Mouse (Mus musculus) intestine, embryonic 14.5 days (tissue): ENCODE measurements around the gene AY074887. TPM values are rescaled to one million over a fixed set of nuclear protein-coding genes. Genes with fewer than 3 reads are reported as not detected.

Experiments used
- ATAC-seq: fragments of 200-750 bp; cut with Nextera tagmentation; replicated peaks from 2 replicates; pipeline ENCODE4 v1.8.0; 2017; ENCODE audit warnings: low read depth, moderate number of reproducible peaks, moderate TSS enrichment, moderate library complexity; ENCODE audit not compliant: low FRiP score, low TSS enrichment
- DNase-seq: peaks from one replicate; pipeline ENCODE4 v3.0.0-alpha.2; 2018; ENCODE audit warnings: low spot score
- H3K27ac ChIP-seq: fragments of 300-500 bp; sonication (generic); 2 replicates; pipeline ENCODE4 v1.5.1; 2014; ENCODE audit warnings: low read depth, mild to moderate bottlenecking, control low read depth
- H3K27me3 ChIP-seq: fragments of 300-500 bp; sonication (generic); replicated peaks from 2 replicates; pipeline ENCODE4 v1.6.1; 2014; ENCODE audit warnings: low read length, control low read depth; ENCODE audit not compliant: control insufficient read depth, insufficient read depth
- H3K36me3 ChIP-seq: fragments of 300-500 bp; sonication (generic); 2 replicates; pipeline ENCODE4 v1.6.1; 2014; ENCODE audit warnings: low read length, control low read depth; ENCODE audit not compliant: control insufficient read depth, insufficient read depth
- H3K4me1 ChIP-seq: fragments of 300-500 bp; sonication (generic); replicated peaks from 2 replicates; pipeline ENCODE4 v1.6.1; 2014; ENCODE audit warnings: low read length, control low read depth, mixed read lengths; ENCODE audit not compliant: control insufficient read depth, insufficient read depth
- H3K4me2 ChIP-seq: fragments of 300-500 bp; sonication (generic); 2 replicates; pipeline ENCODE4 v1.6.1; 2014; ENCODE audit warnings: low read length
- H3K4me3 ChIP-seq: fragments of 300-500 bp; sonication (generic); 2 replicates; pipeline ENCODE4 v1.5.1; 2014; ENCODE audit warnings: low read depth, low read length, control low read depth, mixed read lengths
- H3K9ac ChIP-seq: fragments of 300-500 bp; sonication (generic); 2 replicates; pipeline ENCODE4 v1.6.1; 2014; ENCODE audit warnings: mild to moderate bottlenecking, low read length
- H3K9me3 ChIP-seq: fragments of 300-500 bp; sonication (generic); 2 replicates; pipeline ENCODE4 v1.6.1; 2016; ENCODE audit warnings: low read length, control low read depth; ENCODE audit not compliant: control insufficient read depth
- WGBS: fragments of 180-500 bp; shearing (Covaris S2); extraction: QIAGEN DNeasy Blood & Tissue Kit; methylation state at CpG from one replicate; pipeline ENCODE4 v1.1.7; 2014; 5-methylcytosine and 5-hydroxymethylcytosine counted together
- polyA plus RNA-seq: library from polyadenylated mRNA; unstranded; fragments of >200 nt; fragmentation: Nextera tagmentation; extraction: Ambion mirVana; gene quantifications from 2 replicates; pipeline ENCODE4 v1.2.1, GENCODE M21; 2014

Gene AY074887
- polyA plus RNA-seq, result 1.3 and 1.6 TPM in 2 replicates

- peak; percentile 99 for ATAC-seq
- WGBS, result under 1% methylated on average over 65 of the region's 65 CpGs
- peak within 1 kb of the TSS; percentile 79 for H3K9ac ChIP-seq
- peak within 1 kb of the TSS; percentile 83 for H3K4me3 ChIP-seq
- no peaks in the 10 kb centered on the region for H3K9me3 ChIP-seq
- H3K27me3 ChIP-seq, result no peaks in the 10 kb centered on the region
- H3K4me2 ChIP-seq, result peak within 1 kb of the TSS; percentile 90
- DNase-seq, result peak; percentile 98
- H3K27ac ChIP-seq, result peak within 1 kb of the TSS; percentile 91
- H3K36me3 ChIP-seq, result peaks cover 37% of the 10 kb centered on the region
- H3K4me1 ChIP-seq, result peaks cover 12% of the 10 kb centered on the region
These were observed at the start of gene AY074887, which contains the start of gene Psma4 for GRCm38 (mm10) chr9:54950575-54951321. TSS of gene AY074887 (minus strand) at chr9:54950998. TSS of gene Psma4 (plus strand) at chr9:54950790.

- no peak overlapping the region for H3K9ac ChIP-seq
These were observed 44.8 kb upstream of the AY074887 start for GRCm38 (mm10) chr9:54995645-54996044.

DNA sequence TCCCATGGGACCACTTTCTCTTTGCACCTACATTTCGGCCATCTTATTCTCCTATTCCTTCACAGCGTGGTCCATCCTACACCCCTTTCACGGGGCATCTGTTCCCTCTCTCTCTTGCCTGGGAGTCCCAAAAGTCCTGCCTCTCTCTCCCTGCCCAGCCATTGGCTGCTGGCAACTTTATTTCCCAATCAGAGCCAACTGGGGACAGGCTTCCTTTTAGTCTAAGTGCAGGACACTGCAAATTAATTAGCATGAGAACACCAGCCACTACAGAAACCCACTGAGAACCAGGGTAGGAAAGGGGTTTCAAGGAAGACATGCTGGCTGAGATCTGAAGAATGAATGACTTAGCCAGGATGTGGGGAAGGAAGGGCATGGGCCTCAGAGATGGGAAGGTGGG is 43.6 kb upstream of the AY074887 start:
- 60% methylated on average over 3 of the region's 3 CpGs for WGBS
- no peaks in the 10 kb centered on the region for H3K4me1 ChIP-seq
- H3K9me3 ChIP-seq, result no peaks in the 10 kb centered on the region
- DNase-seq, result peak; percentile 16
- no peaks in the 10 kb centered on the region for H3K27me3 ChIP-seq
- no peak overlapping the region for H3K4me3 ChIP-seq
- no peak overlapping the region for H3K9ac ChIP-seq
- H3K36me3 ChIP-seq, result no peaks in the 10 kb centered on the region
- no peak overlapping the region for H3K4me2 ChIP-seq
- H3K27ac ChIP-seq, result no peak overlapping the region
- ATAC-seq, result no peak

More at GRCm38 (mm10) chr9:54995645-54996044, 44.8 kb upstream of the AY074887 start:
- no peak for ATAC-seq
- no peaks in the 10 kb centered on the region for H3K36me3 ChIP-seq
- H3K27ac ChIP-seq, result no peak overlapping the region
- WGBS, result 69% methylated on average over 3 of the region's 3 CpGs
- no peaks in the 10 kb centered on the region for H3K9me3 ChIP-seq
- DNase-seq, result no peak
- H3K4me2 ChIP-seq, result no peak overlapping the region
- H3K27me3 ChIP-seq, result no peaks in the 10 kb centered on the region
- H3K4me3 ChIP-seq, result no peak overlapping the region
- no peaks in the 10 kb centered on the region for H3K4me1 ChIP-seq

- Histone ChIP-seq H3K4me3 (no peak overlapping the region), H3K36me3 (no peaks in the 10 kb centered on the region), H3K27me3 (no peaks in the 10 kb centered on the region), H3K9ac (no peak overlapping the region), H3K9me3 (no peaks in the 10 kb centered on the region), H3K27ac (no peak overlapping the region), H3K4me2 (no peak overlapping the region), H3K4me1 (no peaks in the 10 kb centered on the region)
- DNase-seq (no peak), ATAC-seq (no peak)
- 77% methylated on average over 3 of the region's 3 CpGs for WGBS
These were observed 39.6 kb upstream of the AY074887 start for GRCm38 (mm10) chr9:54990362-54990761.

GRCm38 (mm10) chr9:54982401-54982800 is 31.6 kb upstream of the AY074887 start:
- H3K4me2 ChIP-seq, result peak overlapping the region; percentile 77
- H3K4me3 ChIP-seq, result peak overlapping the region; percentile 50; the same call in 1 of the 2 replicates
- H3K27me3 ChIP-seq, result peaks cover 43% of the 10 kb centered on the region
- H3K9me3 ChIP-seq, result no peaks in the 10 kb centered on the region
- H3K9ac ChIP-seq, result no peak overlapping the region
- WGBS, result 9% methylated on average over 7 of the region's 7 CpGs
- H3K27ac ChIP-seq, result no peak overlapping the region
- peak; percentile 49 for DNase-seq
- no peak for ATAC-seq
- peaks cover 8% of the 10 kb centered on the region; the same call in 1 of the 2 replicates for H3K4me1 ChIP-seq
- H3K36me3 ChIP-seq, result no peaks in the 10 kb centered on the region

DNA sequence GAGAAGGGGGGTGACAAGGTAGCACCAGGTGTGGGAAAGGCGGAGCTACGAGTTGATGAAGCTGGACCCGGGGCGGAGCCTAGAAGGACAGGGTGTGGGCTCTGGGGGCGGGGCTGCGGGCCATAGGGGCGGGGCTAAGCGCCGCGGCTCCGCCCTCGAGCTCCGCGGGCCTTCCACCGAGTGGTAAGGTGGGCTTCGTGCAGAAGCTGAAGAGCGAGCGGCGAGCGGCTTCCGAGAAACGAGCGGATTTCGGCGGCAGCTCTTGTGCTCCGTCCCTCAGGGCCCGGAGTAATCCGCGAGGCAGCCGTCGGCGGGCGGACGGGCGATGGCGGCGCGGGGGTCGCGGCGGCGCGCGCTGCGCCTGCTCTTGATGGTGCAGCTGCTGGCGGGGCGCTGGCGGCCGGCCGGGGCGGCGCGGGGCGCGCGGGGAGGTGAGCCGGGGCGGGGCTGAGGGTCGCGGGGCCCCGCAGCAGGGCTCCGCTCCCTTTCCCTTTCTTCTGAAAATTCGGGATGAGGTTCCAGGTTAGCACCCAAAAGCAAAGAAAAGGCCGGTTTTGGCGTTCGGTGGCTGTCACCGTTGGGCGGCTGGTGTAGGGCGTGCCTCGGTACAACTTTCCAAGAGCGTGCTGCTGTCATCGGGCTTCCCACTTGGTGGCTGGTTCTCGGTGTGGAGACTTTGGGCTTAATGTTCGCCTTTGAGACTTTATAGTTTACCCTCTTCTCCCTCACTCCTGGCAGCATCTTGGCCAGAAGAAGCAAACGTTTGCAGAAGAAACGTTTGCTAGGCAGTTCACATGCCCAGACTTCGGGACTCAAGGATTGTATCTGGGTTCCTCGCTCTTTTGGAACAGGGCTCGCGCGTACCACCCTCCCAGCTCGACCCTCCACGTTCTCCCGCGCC is 30.7 kb upstream of the AY074887 start:
- Histone ChIP-seq H3K4me2 (peak overlapping the region; percentile 77), H3K27ac (no peak overlapping the region), H3K4me3 (peak overlapping the region; percentile 50), H3K9ac (peak overlapping the region; percentile 29), H3K27me3 (peaks cover 46% of the 10 kb centered on the region), H3K4me1 (peaks cover 8% of the 10 kb centered on the region; the same call in 1 of the 2 replicates), H3K36me3 (no peaks in the 10 kb centered on the region), H3K9me3 (no peaks in the 10 kb centered on the region)
- WGBS, result under 1% methylated on average over 82 of the region's 85 CpGs
- ATAC-seq, result peak; percentile 90
- DNase-seq, result peak; percentile 81

- WGBS, result 62% methylated on average over 8 of the region's 8 CpGs
- ATAC-seq, result no peak
- no peak for DNase-seq
- Histone ChIP-seq H3K4me2 (peak within 1 kb of the TSS; percentile 77), H3K27me3 (peaks cover 46% of the 10 kb centered on the region), H3K4me1 (peaks cover 8% of the 10 kb centered on the region; the same call in 1 of the 2 replicates), H3K36me3 (no peaks in the 10 kb centered on the region), H3K27ac (no peak within 1 kb of the TSS), H3K9ac (peak within 1 kb of the TSS; percentile 29; the same call in 1 of the 2 replicates), H3K9me3 (no peaks in the 10 kb centered on the region), H3K4me3 (peak within 1 kb of the TSS; percentile 50)
These were observed 29.9 kb upstream of the AY074887 start, which contains the start of gene Chrna5 for GRCm38 (mm10) chr9:54980674-54981073. TSS of gene Chrna5 (plus strand) at chr9:54980880.

DNA sequence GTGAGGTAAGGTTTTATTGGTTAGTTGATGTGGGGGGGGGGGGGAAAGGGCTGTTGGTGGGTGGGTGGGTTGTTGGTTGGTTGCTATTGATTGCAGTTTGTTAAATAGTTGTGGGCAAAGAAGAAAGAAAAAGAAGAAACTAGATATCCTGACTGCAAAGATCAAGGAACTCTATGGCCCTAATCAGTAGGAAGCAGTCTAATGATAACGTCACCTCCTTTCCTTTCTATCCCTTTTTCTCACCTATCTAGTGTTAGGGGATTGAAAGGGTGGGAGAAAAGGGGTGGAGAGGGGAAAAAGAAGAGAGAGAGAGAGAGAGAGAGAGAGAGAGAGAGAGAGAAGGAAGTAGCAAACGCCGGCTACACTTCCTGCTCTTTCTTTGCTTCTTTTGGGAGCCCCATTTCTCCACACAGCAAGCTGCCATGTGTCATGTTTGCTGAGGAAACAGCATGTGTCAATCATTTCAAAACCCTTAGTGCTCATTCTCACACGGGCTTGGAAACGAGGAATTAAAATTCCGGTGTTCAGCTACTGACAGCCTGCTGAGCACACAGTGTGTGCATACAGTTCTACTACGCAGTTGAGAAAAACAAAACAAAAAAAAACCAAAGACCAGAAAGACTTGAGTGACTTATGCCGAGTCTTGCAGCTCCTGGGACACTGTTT is 19.3 kb upstream of the AY074887 start:
- ATAC-seq (no peak), DNase-seq (no peak)
- H3K36me3 ChIP-seq, result no peaks in the 10 kb centered on the region
- no peak overlapping the region for H3K4me3 ChIP-seq
- H3K9me3 ChIP-seq, result no peaks in the 10 kb centered on the region
- H3K27ac ChIP-seq, result no peak overlapping the region
- H3K27me3 ChIP-seq, result no peaks in the 10 kb centered on the region
- H3K4me1 ChIP-seq, result no peaks in the 10 kb centered on the region
- H3K9ac ChIP-seq, result no peak overlapping the region
- H3K4me2 ChIP-seq, result no peak overlapping the region
- WGBS, result 62% methylated on average over 8 of the region's 8 CpGs
